Mouse (Mus musculus) ovary, adult 18-20 months (tissue): ENCODE measurements around the gene Gucd1.
"Not testable (repeated sequence)": the region's sequence is repeated elsewhere in the genome, so short reads cannot be mapped to it uniquely, and the experiment has no call there.

ENCODE experiments used
- DNase-seq: peaks from one replicate; pipeline ENCODE4 v3.0.0; 2022; ENCODE audit warnings: low spot score, mixed read lengths

Gucd1 gene

DNA sequence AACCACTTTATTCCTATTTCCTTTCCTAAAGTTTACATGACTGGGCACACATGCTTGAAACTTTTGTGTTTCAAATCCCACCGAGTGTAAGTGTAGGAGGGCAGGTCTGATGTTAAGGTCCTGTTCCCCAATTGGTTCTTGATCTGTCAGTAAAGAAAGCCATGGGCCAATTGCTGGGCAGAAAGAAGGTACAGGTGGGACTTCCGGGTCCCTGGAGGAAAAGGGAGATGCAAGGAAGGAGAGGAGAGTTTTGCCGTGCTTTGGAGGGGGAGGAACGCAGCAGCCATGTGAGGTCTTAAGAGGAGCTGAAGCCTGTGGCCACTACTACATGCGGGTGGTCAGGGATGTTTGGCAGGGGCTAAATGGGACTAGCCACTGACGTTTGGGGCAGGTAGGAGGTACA lies 152.5 kb downstream of the Gucd1 start:
- DNase-seq: no peak

DNA sequence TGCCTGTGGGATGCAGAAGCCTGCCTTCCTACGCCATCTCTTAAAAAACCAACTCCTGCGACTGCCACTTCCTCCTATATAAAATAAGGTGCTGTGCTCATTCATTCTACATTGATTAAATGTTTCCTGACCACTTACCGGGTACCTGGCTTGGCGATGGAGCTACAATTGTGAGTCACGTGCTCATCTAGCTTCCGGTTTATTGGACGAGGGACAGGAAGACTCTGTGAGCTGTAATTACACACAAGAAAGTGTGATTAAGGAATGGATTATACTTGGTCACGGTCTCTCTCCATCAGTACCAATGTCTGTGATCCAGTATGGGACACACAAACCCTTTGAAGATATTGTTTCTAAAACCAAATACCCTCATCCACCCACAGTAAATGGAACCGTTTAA lies 153.0 kb downstream of the Gucd1 start:
- no peak for DNase-seq

DNA sequence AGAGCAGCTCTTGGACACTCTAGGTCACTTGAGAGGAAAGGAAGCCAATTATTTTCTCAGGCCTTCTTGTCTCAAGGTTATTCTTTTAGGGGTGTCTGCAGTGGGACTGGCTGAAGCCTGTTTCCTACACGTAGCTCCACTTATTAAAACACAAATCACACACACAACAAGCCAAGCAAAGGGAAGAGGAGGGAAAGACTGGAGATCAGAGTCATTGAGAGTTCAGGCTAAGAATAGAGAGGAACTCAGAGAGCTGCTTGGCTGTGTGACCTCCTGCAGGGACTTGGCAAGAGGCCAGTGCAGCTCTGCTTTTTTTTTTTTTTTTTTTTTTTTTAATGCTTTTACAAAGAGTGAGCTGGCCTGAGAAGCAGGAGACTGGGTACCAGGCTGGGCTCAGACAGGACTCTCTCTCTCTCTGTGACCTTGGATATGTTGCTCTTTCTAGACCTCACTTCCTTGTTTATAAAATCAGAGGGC lies 153.5 kb downstream of the Gucd1 start:
- peak; percentile 44 for DNase-seq

DNA sequence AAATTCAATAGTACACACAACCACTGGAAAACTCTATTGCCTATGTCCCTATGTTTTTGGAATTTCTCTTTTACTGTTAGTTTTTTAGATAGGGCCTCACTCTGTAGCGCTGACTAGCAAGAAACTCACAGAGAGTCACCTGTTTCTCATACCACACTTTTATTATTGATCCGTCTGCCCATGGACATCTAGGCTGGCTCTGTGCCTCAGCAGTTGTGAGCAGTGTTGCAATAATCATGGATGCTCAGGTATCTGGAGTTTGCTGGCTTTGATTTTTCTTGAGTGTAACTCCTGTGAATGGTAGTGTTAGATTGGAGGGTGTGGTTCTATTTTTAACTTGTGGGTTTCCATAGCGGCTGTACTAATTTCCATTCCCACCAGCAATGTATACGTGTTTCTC lies 162.4 kb downstream of the Gucd1 start:
- DNase-seq: no peak

DNA sequence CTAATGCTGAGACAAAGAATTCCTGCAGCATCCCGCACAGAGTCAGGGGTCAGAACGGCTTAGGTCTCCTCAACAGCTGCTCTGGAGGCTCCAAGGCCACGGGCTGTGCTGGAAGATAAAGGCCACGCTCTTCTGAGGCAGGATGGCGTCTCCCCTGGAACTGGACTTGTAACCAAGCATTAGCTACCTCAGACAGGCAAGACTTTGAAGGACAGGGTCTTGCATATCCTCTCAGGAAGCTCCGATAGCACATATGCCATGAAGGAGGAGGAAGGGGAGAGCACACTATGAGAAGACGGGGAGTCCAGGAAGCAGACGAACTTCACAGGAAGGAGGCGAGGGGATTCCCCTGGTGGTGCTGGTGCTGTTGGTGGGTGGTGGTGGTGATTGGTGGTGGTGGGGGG lies 163.9 kb downstream of the Gucd1 start:
- not testable (repeated sequence) for DNase-seq

DNA sequence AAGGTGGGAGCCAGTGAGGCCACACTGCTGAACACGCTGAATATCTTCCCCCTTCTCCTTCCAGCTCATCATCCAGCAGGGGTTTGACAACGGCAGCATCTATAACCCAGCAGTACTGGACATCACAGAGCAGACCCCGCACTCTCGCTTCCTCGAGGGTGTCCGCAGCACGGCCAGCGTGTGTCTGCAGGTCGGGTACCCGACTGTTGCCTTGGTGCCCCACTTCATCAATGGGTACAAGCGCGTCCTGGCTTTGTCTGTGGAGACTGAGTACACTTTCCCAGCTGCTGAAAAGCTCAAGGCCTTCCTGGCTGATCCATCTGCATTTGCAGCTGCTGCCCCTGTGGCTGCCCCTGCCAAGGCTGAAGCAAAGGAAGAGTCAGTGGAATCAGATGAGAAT lies 165.2 kb downstream of the Gucd1 start:
- DNase-seq: no peak

DNA sequence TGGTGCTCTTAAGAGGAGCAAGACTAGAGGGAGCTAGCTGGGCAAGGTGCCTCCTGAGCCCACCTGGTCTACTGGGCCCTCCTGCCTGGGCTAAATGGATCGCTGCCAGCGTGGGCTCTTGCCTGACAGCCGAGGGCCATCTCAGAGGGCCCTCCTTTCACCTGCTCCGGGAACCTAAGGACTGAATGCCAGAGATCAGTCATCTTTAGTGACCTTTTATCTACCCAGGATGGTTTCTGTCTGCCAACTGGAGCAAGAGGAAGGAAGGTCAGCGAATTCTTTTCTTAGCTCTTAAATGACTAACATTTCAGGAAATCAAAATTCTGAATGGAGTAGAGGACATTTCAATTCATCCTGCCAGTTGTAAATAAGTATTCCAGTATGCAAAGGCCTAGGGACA lies 167.2 kb downstream of the Gucd1 start:
- DNase-seq: no peak

DNA sequence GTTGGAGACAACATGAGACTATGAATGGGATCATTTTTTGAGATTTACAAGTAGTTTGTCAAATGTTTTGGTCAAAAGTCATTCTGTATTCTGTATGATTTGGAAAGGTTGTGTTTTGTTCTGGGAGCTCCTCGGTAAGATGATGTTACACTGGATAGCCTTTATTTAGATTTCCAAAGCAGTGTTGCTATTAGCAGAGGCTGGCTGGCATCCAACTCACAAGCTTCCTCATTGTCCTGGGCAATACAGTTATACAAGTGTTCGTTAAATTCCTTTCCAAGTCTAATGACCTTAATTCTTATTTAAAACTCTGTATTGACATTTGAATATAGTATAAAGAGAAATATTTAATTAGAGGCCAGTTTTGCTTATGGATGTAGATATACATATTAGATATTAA lies 172.5 kb downstream of the Gucd1 start:
- DNase-seq: no peak

DNA sequence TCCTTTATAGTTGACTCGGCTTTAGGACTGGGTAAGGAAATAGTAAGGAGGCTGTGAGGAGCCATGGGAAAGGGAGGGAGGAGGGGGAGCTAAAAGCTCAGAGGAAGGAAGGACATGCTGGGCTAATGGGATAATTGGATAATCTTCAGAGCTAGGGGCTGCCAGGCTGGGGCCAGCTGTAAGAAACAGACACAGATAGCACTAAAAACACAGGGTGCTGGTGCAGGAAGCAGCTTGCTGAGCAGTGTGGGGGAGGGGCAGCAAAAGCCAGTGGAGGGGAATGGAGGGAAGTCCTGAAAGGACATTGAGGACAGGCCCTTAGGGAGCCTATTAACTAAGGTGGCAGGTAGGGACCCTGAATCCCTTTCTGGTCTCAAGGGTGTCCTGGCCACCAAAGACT lies 173.2 kb downstream of the Gucd1 start:
- not testable (repeated sequence) for DNase-seq

DNA sequence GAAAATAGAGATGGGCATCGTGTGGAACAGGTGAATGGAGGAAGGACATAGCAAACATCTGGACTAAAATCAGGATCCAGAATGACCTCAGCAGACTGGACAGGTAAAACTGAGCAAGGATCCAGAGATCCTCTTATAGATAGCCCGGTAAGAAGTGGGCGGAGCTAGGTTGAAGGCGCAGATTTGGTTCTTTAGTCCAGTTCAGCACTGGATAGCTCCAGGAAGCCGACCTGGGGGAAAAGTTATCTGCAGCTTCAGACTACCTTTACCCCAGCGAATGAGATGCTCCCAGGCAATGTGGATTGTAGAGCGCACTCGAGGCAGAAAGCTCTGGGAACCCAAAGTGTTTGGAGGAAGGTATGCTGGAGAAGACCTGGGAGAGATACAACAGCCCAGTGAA lies 175.8 kb downstream of the Gucd1 start:
- DNase-seq: no peak

DNA sequence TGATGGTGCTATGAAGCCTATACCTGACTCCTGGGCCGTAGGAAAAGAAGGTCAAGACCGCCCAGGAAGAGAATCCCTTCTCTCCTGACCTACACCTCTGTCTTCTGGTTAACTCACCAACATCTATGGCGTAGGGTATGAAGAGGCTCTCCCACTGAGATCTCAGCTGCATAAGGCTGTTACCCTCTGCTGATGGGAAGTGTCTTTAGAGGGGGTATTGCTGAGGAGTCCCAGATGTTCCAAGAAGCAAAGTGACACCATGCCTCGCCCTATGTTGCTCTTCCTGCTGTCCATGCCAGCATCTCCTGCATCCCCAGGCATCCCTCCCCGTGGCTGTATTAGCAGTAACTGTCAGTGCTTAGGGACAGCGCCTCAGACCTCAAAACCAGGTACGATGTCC lies 178.4 kb downstream of the Gucd1 start:
- DNase-seq: no peak

DNA sequence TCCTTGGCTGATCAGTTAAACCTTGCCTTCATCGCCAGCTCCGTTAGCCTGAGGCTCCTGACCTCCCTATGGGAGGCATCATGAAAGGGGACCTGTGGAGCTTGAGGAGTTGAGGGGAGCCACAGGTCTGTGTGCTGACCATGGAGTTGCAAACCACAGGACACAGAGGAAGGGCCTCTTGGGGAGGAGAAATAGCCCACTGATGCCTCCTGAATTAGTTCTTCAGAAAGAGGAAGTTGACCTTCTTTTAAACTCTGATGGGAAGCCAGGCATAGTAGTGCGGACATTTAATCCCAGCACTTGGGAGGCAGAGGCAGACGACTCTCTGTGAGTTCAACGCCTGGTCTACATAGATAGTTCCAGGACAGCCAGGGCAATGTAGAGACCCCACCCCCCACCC lies 178.9 kb downstream of the Gucd1 start:
- no peak for DNase-seq

DNA sequence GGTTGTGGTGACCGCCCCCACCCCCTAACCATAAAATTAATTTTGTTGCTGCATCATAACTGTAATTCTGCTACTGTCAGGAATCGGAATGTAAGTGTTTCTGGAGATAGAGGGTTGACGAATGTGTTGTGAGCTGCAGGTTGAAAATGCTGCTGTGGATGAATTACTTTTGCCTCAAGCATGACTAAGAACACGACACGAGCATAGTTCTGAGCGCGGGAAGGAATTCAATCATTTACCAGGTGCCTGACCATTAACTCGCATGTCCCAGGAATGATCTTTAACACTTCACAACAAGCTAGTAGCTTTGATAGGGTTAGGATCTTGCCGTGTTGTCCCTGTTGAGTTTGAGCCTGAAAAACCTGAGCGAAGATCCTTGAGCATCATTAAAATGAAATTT lies 180.5 kb downstream of the Gucd1 start:
- no peak for DNase-seq

DNA sequence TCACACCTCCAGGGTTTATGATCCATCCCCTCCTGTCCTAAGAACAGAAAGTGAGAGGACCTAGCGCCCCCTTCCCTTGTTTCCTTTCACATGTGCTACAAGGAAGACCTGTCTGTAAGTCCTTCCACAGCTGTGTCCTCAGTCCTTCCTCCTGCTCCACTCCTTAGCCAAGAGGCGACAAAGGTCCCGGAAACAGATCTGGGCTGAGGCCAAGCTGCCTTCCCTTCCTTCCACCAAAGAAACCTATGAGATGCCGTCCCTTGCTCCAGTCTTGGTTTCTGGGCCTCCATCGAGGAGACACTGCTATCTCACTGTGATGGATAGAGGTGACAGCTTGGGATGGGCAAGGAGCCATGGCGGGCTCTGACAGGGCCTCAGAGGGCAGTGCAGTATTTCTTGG lies 182.7 kb downstream of the Gucd1 start:
- no peak for DNase-seq

DNA sequence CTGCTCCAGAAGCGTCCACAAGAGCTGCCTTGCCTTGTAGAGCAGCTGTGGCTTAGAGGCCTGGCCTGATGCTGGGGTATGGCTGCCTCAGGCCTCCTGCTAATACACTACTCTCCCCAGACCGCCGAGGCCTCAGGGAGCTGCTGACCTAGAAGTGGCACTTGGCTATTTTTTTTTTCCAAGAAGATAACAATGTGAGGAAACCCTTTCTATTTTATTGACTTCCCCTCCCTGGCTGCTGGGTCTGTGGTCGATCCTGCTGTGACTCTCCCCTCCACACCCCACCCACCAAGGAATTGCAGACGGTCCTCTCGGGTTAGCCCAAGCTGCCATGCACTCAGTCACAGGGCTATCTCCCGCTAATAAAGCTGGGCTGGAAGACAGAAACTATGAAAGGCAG lies 183.6 kb downstream of the Gucd1 start:
- no peak for DNase-seq

DNA sequence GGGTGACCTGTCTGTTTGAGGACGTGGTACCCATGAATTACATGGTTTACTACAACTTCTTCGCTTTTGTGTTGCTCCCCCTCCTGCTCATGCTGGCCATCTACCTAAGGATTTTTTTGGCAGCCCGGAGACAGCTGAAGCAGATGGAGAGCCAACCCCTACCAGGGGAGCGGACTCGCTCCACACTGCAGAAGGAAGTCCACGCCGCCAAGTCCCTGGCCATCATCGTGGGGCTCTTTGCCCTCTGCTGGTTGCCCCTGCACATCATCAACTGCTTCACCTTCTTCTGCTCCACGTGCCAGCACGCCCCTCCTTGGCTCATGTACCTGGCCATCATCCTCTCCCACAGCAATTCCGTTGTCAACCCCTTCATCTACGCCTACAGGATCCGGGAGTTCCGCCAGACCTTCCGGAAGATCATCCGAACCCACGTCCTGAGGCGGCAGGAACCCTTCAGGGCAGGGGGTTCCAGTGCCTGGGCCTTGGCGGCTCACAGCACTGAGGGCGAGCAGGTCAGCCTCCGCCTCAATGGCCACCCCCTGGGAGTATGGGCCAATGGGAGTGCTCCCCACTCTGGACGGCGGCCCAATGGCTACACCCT lies 184.5 kb downstream of the Gucd1 start:
- no peak for DNase-seq

DNA sequence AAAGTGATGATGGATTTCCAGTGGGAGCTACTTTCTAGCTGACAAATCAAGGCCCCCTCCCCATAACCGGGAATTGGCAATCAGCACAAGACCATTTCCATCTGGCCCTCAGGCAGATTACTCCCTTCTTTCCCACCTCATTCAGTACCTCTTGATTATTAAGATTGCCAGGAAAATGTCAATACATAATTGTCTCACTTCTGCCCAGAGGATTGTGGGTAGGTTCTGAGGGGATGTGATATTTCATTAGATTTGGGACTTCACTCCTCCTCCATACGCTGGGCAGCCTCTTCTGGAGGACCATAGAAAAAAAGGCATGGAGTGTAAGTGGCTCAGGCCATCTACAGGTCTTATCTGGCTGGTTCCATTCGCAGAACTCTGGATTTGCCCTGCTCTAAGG lies 185.5 kb downstream of the Gucd1 start:
- DNase-seq: no peak

DNA sequence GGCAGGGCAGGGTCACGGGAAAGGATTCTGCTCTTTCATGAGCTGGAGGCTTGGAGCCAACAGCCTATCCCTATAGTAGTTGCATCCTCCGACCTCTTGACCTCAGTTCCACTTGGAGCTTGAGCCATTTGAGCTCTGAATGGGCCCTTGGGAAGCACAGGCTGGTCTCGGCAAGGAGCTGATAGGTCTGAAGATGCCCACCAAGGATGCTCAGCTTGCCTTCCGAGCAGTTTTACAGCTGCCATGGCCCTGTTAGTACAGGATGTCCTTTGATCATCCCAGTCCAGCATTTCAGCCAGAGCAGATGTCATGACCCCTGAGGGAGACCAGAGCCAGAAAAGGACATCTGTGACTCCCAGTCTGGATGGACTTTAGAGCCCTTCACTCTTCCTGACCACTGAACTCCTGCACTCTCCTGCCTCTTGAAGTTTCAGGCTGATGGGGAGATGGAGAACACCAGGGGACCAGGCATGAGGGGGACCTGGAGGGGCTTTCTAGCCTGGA lies 189.5 kb downstream of the Gucd1 start:
- DNase-seq: no peak

DNA sequence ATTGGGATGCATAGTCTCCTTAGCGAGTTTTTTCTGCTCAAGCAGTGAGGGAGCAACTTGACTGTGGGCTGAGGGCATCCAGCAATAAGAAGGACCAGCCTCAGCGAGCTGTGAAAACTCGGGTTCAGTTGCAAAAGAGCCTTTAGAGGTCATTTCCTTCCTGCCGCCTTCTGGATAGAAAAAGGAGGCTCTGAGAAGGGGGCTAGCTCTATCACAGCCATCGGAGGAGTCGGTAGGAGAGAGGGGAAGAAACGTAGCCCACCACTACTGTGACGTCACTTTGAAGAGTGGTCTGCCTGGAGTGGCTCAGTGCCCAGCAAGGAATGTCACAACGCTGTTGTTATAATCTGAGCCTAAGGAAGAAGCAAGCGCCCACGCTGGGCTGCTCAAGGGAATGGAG lies 190.7 kb downstream of the Gucd1 start:
- DNase-seq: no peak

DNA sequence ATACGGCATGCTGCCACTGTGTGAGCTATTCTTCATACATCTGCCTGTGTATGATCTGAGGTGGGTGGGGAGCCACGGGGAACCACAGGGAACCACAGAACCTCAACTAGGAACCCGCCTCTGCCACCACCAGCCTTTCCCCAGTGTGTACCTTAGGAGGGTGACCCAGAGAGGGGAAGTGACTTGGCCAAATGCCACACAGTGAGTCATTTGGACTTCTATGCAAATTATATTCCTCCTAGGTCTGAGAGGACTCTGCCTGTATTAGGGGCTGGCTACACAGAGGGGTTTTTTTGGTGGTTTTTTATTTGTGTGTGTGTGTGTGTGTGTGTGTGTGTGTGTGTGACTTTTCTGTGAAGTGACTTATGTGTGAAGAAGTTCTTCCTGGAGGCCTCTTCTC lies 191.2 kb downstream of the Gucd1 start:
- DNase-seq: no peak

DNA sequence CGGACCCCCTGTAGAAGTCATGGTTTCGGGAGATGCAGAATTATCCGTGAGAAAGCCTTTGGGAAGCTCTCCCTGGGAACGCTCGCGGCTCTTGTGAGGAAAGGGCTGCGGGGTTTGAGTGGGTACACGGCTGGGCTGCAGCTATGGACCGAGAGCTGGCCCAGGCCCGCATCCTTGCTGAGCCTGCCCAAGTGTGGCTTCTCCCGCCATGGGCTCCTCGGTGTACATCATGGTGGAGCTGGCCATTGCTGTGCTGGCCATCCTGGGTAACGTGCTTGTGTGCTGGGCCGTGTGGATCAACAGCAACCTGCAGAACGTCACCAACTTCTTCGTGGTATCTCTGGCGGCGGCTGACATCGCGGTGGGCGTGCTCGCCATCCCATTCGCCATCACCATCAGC lies 192.0 kb downstream of the Gucd1 start:
- no peak for DNase-seq

DNA sequence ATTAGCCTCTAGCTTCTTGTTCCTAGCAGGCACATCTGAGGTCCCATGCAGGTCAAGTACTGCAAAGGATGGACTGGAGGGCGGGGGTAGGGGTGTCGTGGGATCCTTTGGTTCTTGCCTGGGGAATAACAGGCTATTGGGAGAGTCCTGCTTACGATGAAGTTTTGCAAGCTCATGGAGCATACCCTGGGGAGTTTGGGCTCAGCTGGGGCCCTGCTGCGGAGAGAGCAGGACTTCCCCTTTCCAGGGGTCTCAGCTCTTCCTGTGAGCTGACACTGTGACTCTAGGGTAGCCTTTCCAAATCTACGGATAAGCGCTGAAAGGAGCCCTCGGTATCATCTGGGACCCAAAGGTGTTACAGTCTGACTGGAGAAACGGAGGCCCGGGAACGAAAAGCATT lies 193.4 kb downstream of the Gucd1 start:
- no peak for DNase-seq

DNA sequence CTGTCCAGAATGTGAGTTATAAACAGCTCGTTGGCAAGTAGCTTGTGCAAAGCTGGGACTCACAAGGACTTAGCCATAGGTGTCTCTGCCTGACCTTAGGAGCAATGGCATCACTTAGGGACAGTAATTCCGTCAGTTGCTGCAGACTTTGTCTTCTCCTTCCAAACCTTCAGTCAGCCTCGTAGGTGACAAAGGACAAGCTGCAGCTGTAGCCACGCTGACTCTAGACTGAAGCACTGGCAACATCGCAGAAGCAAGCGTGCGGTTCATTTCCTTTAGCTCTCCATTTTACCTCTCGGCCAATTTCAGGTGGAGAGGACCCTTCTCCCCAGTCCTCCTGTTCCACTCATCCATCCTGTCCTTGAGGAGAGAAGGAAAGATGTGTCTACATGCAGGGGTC lies 193.8 kb downstream of the Gucd1 start:
- no peak for DNase-seq

DNA sequence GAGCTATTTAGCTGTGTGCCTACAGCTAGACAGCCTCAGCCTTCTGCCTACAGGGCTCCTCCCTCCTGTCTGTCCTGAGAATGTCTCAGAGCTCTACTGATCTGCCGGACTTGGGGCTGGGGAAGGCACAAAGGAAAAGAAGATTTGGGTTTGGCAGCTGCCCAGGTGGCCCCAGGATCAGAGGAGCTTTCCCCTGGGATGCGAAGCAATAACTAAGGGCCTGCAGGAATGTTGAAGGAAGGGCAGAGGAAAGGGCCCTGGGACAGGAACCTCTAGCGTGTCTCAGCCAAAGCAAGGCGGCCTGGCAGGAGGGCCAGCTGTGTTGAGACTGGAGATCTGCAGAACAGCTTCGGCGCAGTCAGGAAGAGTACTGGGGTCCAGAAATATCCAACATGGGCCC lies 194.8 kb downstream of the Gucd1 start:
- DNase-seq: no peak

DNA sequence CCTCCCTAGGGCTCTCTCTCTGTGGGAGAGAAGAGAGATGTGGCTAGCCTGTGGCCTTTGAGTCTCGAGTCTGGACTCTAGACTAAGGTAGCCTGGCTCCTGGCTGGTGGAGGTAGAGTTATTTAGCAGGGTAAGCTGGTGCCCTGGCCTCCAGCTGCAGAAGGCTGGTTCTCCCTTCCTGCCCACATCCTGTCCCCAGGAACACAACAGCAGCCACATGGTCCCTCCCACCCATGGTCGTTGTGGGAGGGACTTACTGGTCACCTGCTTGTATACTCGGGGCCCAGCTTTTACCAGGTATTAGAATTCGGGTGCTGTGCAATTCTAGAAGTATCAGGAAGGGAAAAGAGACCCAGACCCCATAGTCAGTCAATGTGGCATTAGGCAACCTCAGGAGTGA lies 197.5 kb downstream of the Gucd1 start:
- no peak for DNase-seq
